Mouse (Mus musculus): ENCODE data around the gene Tspan33. TPM values are rescaled to one million over a fixed set of nuclear protein-coding genes. Genes with fewer than 3 reads are reported as not detected.
A peak's percentile ranks its signal among the peaks of the same experiment; 100 is the strongest.
"Not testable (repeated sequence)": the region's sequence is repeated elsewhere in the genome, so short reads cannot be mapped to it uniquely, and the experiment has no call there.

Tspan33 gene
- polyA plus RNA-seq, 1 experiment, result 1.3 TPM

- no peak for TF ChIP-seq GATA1 (IDR thresholded peaks at IDR 0.05; ENCODE audit: borderline replicate concordance, low read length)
- TF ChIP-seq FLI1 (IDR thresholded peaks at IDR 0.05; ENCODE audit: low read length), result no peak
- Histone ChIP-seq H3K27me3 (replicated peaks) (peaks cover 77% of the 10 kb centered on the region), H3K36me3 (replicated peaks; ENCODE audit: low read length) (no peaks in the 10 kb centered on the region), H3K4me1 (peaks cover 21% of the 10 kb centered on the region), H3K9me3 (no peaks in the 10 kb centered on the region), H3K4me3 (replicated peaks) (peak overlapping the region; percentile 93)
These were observed 41.8 kb downstream of the Tspan33 start for GRCm38 (mm10) chr6:29735689-29736451.

GRCm38 (mm10) chr6:29736610-29737458, 42.8 kb downstream of the Tspan33 start:
- H3K4me3 ChIP-seq (replicated peaks), result peak overlapping the region; percentile 93
- H3K9me3 ChIP-seq, result no peaks in the 10 kb centered on the region
- TF ChIP-seq FLI1 (IDR thresholded peaks at IDR 0.05; ENCODE audit: low read length), result no peak
- no peak for TF ChIP-seq GATA1 (IDR thresholded peaks at IDR 0.05; ENCODE audit: borderline replicate concordance, low read length)
- no peaks in the 10 kb centered on the region for H3K36me3 ChIP-seq (replicated peaks; ENCODE audit: low read length)
- peaks cover 74% of the 10 kb centered on the region for H3K27me3 ChIP-seq (replicated peaks)
- peaks cover 21% of the 10 kb centered on the region for H3K4me1 ChIP-seq

GRCm38 (mm10) chr6:29751466-29752152, 57.6 kb downstream of the Tspan33 start:
- H3K27me3 ChIP-seq (replicated peaks), result peaks cover 34% of the 10 kb centered on the region
- peaks cover 6% of the 10 kb centered on the region for H3K4me1 ChIP-seq
- TF ChIP-seq FLI1 (IDR thresholded peaks at IDR 0.05; ENCODE audit: low read length) (no peak), GATA1 (IDR thresholded peaks at IDR 0.05; ENCODE audit: borderline replicate concordance, low read length) (no peak)
- H3K36me3 ChIP-seq (replicated peaks; ENCODE audit: low read length), result peaks cover 10% of the 10 kb centered on the region
- H3K9me3 ChIP-seq, result peaks cover 15% of the 10 kb centered on the region
- no peak overlapping the region for H3K4me3 ChIP-seq (replicated peaks)

- Histone ChIP-seq H3K4me1 (peaks cover 7% of the 10 kb centered on the region), H3K9me3 (peaks cover 6% of the 10 kb centered on the region), H3K36me3 (replicated peaks; ENCODE audit: low read length) (peaks cover 20% of the 10 kb centered on the region), H3K4me3 (replicated peaks) (no peak overlapping the region), H3K27me3 (replicated peaks) (peaks cover 38% of the 10 kb centered on the region)
- TF ChIP-seq GATA1 (IDR thresholded peaks at IDR 0.05; ENCODE audit: borderline replicate concordance, low read length) (no peak), FLI1 (IDR thresholded peaks at IDR 0.05; ENCODE audit: low read length) (no peak)
These were observed 59.3 kb downstream of the Tspan33 start for GRCm38 (mm10) chr6:29753336-29753735.

GRCm38 (mm10) chr6:29756001-29756400, 62.0 kb downstream of the Tspan33 start:
- no peak overlapping the region for H3K4me3 ChIP-seq (replicated peaks)
- H3K27me3 ChIP-seq (replicated peaks), result peaks cover 37% of the 10 kb centered on the region
- no peaks in the 10 kb centered on the region for H3K9me3 ChIP-seq
- no peak for TF ChIP-seq FLI1 (IDR thresholded peaks at IDR 0.05; ENCODE audit: low read length)
- peaks cover 22% of the 10 kb centered on the region for H3K36me3 ChIP-seq (replicated peaks; ENCODE audit: low read length)
- peaks cover 6% of the 10 kb centered on the region; the same call in 1 of the 2 replicates for H3K4me1 ChIP-seq

GRCm38 (mm10) chr6:29756476-29756875, 62.5 kb downstream of the Tspan33 start:
- peaks cover 22% of the 10 kb centered on the region for H3K36me3 ChIP-seq (replicated peaks; ENCODE audit: low read length)
- no peaks in the 10 kb centered on the region for H3K9me3 ChIP-seq
- H3K4me3 ChIP-seq (replicated peaks), result no peak overlapping the region
- H3K4me1 ChIP-seq, result peaks cover 6% of the 10 kb centered on the region; the same call in 1 of the 2 replicates
- H3K27me3 ChIP-seq (replicated peaks), result peaks cover 39% of the 10 kb centered on the region
- TF ChIP-seq FLI1 (IDR thresholded peaks at IDR 0.05; ENCODE audit: low read length) (no peak), GATA1 (IDR thresholded peaks at IDR 0.05; ENCODE audit: borderline replicate concordance, low read length) (no peak)

GRCm38 (mm10) chr6:29758417-29758816, 64.4 kb downstream of the Tspan33 start:
- peaks cover 6% of the 10 kb centered on the region; the same call in 1 of the 2 replicates for H3K4me1 ChIP-seq
- H3K27me3 ChIP-seq (replicated peaks), result peaks cover 28% of the 10 kb centered on the region
- H3K4me3 ChIP-seq (replicated peaks), result no peak overlapping the region
- no peaks in the 10 kb centered on the region for H3K9me3 ChIP-seq
- no peak for TF ChIP-seq FLI1 (IDR thresholded peaks at IDR 0.05; ENCODE audit: low read length)
- TF ChIP-seq GATA1 (IDR thresholded peaks at IDR 0.05; ENCODE audit: borderline replicate concordance, low read length), result no peak
- peaks cover 22% of the 10 kb centered on the region for H3K36me3 ChIP-seq (replicated peaks; ENCODE audit: low read length)

- Histone ChIP-seq H3K4me3 (replicated peaks) (no peak overlapping the region), H3K9me3 (no peaks in the 10 kb centered on the region), H3K4me1 (peaks cover 11% of the 10 kb centered on the region), H3K36me3 (replicated peaks; ENCODE audit: low read length) (peaks cover 22% of the 10 kb centered on the region), H3K27me3 (replicated peaks) (peaks cover 25% of the 10 kb centered on the region)
- no peak for TF ChIP-seq FLI1 (IDR thresholded peaks at IDR 0.05; ENCODE audit: low read length)
- TF ChIP-seq GATA1 (IDR thresholded peaks at IDR 0.05; ENCODE audit: borderline replicate concordance, low read length), result no peak
These were observed 65.1 kb downstream of the Tspan33 start for GRCm38 (mm10) chr6:29759012-29759679.

- H3K4me1 ChIP-seq, result peaks cover 20% of the 10 kb centered on the region
- not testable (repeated sequence) for H3K9me3 ChIP-seq; H3K4me3 ChIP-seq (replicated peaks)
- peaks cover 15% of the 10 kb centered on the region for H3K36me3 ChIP-seq (replicated peaks; ENCODE audit: low read length)
- H3K27me3 ChIP-seq (replicated peaks), result peaks cover 15% of the 10 kb centered on the region
These were observed 66.4 kb downstream of the Tspan33 start for GRCm38 (mm10) chr6:29760397-29760796.
